Mouse (Mus musculus): Measurements from ENCODE around the gene Gucy1b2. TPM values are rescaled to one million over a fixed set of nuclear protein-coding genes. Genes with fewer than 3 reads are reported as not detected.

Gucy1b2 gene
- total RNA-seq, 2 experiments from 2014 or later: 0.37 TPM; not detected in 1

DNA sequence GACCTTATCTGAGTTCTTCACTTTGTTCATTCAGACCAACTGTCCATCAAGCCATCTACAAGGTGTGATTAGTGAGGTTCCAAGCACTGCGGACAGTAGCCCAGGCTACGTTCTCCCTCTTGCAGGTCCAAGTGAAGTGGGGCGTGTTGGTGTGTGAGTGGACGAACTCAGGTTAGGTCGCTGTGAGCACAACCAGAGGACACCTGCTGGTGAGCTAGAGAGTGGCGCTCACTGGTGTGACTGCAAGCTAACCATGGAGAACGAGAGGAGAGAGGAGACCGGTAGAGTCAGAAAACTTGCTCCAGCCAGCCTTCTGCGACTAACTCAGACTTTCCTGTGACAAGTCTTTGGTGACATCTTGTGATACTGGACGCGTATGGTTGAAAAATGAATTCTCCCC lies 3.5 kb upstream of the Gucy1b2 start:
- no peak overlapping the region for H3K4me3 ChIP-seq
- DNase-seq (ENCODE audit: low spot score in 2 of 2): no peak
- TF ChIP-seq CTCF (conservative IDR thresholded peaks at IDR 0.05): peak; percentile 48

DNA sequence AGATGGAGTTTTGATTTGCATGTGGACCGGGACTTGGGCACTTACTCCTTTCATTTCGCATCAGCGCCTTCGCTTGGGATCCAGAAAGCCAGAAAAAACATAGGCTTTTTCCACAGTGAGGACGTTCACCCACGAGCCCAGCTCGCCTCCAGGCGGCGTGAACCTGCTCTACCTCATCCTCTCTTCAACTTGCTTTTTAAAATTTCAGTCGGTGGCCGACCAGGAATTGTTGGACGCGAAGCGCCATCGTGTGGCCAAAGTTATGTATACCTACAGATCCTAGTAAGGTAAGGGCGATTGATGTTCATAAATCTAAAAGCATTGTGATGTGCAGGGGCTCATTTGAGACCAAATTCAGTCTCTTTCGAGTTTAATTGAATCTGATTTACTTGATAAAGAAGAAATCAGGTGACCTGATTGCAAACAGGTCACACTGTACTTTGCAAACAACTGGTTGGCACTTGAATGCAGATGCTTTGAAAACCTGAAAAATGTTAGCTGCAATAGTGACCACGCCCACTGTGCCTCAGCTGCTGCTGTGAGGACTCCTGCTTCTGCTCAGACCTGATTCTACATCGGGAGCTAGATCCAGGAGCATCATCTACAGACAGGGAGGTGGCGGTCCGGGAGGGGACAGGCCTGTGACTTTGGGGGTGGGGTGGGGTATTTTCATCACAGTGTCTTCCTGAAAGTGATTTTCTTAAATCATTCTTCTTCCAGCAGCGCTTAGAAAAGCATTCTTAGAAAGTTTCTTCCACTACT lies 1.5 kb upstream of the Gucy1b2 start:
- Histone ChIP-seq H3K4me3 (peak overlapping the region; percentile 41), H3K27ac (peak overlapping the region; percentile 33; the same call in 1 of the 2 replicates)
- peak; percentile 87 to 92 for DNase-seq (ENCODE audit: low spot score in 2 of 2)
- TF ChIP-seq CTCF (conservative IDR thresholded peaks at IDR 0.05): peak; percentile 93

More for the DNA sequence above, 3.5 kb upstream of the Gucy1b2 start:
- H3K27ac ChIP-seq: no peak overlapping the region

GRCm38 (mm10) chr14:62455570-62455879 lies 564 bp downstream of the Gucy1b2 start:
- DNase-seq (ENCODE audit: low spot score in 2 of 2): no peak
- peak overlapping the region; percentile 2; the same call in 1 of the 2 replicates for H3K27ac ChIP-seq
- TF ChIP-seq CTCF (conservative IDR thresholded peaks at IDR 0.05): no peak
- no peak overlapping the region for H3K4me3 ChIP-seq

DNA sequence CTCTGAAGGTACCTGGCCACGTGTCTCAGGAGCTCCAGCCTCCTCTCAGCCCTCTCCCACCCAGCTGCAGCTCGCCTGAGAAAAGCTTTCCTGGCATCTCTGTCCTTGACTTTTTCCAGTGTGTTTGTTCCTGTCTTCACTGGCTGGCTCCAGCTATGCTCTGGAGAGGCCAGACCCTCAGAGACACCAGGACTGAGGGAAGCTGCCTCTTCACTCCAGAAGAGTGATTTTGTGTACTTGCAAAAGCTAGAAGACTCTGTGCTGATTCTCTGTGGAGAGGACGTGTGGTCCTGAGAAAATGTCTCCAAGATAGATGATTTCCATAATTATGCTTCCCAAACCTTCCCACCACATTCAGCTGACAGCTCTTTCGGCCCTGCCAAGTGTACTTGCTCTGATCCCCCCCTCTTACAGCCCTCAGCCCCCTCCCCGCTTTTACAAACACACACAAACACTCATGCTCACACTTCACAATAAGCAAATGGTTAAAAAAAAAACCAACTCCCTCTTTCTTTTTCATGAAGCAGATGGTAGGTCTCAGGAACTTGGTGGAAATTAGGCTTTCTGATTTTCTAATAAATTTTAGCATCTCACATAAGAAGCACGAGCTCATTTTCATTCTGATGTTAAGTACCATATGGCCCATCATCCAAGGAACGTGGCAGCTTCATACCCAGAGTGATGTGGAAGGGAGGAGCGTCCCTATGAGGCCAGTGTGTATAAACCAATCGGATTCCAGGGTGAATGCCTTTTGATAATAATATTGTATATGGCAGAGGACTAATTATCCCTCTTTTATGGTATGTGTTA lies 1.1 kb downstream of the Gucy1b2 start:
- TF ChIP-seq CTCF (conservative IDR thresholded peaks at IDR 0.05): peak; percentile 32
- Histone ChIP-seq H3K4me3 (no peak overlapping the region), H3K27ac (peak overlapping the region; percentile 2; the same call in 1 of the 2 replicates)
- DNase-seq (ENCODE audit: low spot score in 2 of 2): no peak

- Histone ChIP-seq H3K27ac (no peak overlapping the region), H3K4me3 (no peak overlapping the region)
- no peak for DNase-seq (ENCODE audit: low spot score in 2 of 2)
- TF ChIP-seq CTCF (conservative IDR thresholded peaks at IDR 0.05): no peak
These were observed 2.0 kb downstream of the Gucy1b2 start for GRCm38 (mm10) chr14:62454136-62454535.

DNA sequence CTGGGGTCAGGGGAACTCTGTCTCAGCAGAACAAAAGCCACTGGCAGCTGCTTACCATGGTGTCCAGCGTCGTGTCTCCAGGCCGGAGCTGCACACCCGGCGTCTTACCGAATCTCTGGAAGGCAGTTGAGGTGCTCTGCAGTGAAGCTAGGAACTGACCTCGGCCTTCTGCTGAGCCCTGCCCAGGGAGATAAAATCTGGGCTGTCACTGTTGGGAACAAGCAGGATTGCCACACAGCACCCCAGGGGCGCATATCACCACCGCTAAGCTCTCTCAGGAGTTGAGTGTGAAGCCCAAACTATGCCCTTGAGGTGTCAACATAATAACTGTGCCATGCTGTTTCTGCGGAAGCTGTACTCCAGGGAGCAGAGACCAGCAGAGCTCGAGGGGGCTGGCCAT lies 2.8 kb downstream of the Gucy1b2 start:
- DNase-seq (ENCODE audit: low spot score in 2 of 2): no peak
- H3K27ac ChIP-seq: no peak overlapping the region
- H3K4me3 ChIP-seq: no peak overlapping the region
- no peak for TF ChIP-seq CTCF (conservative IDR thresholded peaks at IDR 0.05)

DNA sequence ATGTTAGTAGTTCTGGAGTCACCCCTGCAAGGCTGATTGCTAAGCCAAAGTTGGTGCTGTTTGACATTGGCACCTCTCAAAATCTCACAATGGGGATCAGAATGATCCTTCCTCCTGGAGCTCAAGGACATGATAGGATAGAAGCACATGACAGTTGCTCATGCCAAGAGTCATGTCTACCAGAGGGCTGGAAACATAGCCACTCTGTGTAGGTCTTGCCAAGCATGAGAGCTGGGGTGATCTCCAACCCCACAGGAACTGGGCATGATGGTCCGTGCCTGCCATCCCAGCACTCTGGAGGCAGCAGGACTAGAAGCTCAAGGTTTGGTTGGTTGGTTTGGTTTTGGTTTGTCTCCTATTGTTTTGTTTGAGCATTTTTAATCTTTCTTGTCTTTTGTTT lies 5.4 kb downstream of the Gucy1b2 start:
- DNase-seq (ENCODE audit: low spot score in 2 of 2): no peak
- no peak for TF ChIP-seq CTCF (conservative IDR thresholded peaks at IDR 0.05)
- Histone ChIP-seq H3K4me3 (no peak overlapping the region), H3K27ac (no peak overlapping the region)

- DNase-seq (ENCODE audit: low spot score in 2 of 2): no peak
- TF ChIP-seq CTCF (conservative IDR thresholded peaks at IDR 0.05): no peak
- Histone ChIP-seq H3K4me3 (no peak overlapping the region), H3K27ac (no peak overlapping the region)
These were observed 8.9 kb downstream of the Gucy1b2 start for GRCm38 (mm10) chr14:62447214-62447548.

DNA sequence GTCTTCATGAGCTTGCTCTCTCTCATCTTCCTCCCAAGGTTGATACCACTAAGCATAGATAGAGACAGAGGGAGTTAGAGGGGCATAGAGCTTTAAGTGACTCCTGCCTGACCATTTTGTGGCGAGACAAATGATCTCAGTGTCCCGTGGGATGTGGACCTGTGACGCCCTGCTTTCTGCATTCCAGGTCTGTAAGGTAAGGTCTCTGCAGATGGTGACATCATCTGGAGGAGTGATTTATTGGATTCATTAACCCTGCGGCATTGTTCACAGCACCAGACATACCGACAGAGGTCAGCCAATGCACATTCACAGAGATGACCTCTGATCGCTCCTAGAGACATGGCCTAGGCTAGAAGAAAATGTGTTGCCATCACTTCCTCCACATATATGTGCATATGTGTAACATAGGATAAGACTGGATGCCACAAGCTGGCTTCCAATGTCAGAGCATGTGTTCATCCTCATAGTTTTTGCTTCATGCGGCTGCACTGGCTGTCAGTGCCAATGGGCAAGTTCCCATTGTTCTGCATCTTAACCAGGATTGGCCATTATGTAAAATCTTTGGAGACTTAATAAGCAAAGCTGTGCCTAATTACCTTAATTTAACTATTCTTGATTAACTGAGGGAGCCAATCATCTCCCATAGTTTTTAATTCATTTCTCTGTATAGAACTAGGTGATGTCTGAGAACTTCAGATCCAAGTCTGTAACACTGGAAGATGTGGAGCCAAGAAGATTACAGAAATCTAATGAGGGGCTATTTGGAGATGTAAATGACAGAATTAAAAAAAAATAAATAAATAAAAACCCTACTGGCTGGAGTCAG lies 9.5 kb downstream of the Gucy1b2 start:
- H3K4me3 ChIP-seq: no peak overlapping the region
- TF ChIP-seq CTCF (conservative IDR thresholded peaks at IDR 0.05): no peak
- DNase-seq (ENCODE audit: low spot score in 2 of 2): no peak
- H3K27ac ChIP-seq: no peak overlapping the region

DNA sequence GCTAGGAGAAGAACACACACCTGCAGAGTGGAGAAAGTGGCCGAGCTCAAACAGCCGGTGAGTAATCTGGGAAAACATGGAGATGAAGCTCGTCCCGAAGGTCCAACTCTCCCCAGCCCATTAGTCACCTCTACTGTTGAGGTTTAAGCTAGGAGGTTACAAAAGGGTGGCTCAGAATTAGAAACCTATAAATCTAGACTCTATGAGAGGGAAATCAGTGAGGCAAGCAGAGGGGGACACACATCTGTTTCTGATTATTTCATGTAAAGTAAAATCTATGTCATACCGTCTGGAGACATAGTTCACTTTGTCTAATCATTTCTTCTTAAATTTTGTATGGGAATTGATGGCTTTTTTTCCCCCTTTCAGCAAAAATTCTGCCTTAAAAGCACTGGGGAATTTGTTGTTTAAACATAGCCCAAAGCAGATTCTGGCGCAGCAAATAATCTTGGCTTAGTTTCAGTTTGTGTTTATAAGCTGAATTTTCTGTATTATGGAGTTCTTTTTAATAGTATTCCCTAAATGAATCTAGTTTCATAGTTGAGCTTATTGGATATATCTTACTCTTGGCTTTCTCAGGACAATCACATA lies 12.2 kb downstream of the Gucy1b2 start:
- Histone ChIP-seq H3K4me3 (no peak overlapping the region), H3K27ac (no peak overlapping the region)
- no peak for TF ChIP-seq CTCF (conservative IDR thresholded peaks at IDR 0.05)
- no peak for DNase-seq (ENCODE audit: low spot score in 2 of 2)

DNA sequence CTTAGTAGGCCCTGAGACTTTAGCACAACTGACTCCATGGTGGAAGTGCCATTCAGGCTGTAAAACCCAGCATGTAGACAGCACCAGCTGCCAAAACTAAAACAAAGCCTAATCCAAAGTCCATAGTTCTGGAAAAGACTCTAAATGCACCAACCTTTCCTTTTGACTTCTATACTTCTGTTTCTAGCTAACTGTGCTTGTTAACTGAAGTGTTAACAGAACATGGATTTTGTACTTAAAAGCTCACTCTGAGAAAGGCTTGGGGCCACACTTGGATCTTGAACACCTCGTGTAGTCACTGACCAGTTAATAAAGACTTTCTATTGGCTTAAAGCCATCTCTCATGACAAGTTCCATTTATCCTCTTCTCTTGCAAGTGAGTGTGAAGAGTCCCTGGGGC lies 13.1 kb downstream of the Gucy1b2 start:
- DNase-seq (ENCODE audit: low spot score in 2 of 2): no peak
- TF ChIP-seq CTCF (conservative IDR thresholded peaks at IDR 0.05): no peak
- H3K27ac ChIP-seq: no peak overlapping the region
- no peak overlapping the region for H3K4me3 ChIP-seq

- H3K4me3 ChIP-seq: no peak overlapping the region
- H3K27ac ChIP-seq: no peak overlapping the region
- DNase-seq (ENCODE audit: low spot score in 2 of 2): no peak
- no peak for TF ChIP-seq CTCF (conservative IDR thresholded peaks at IDR 0.05)
These were observed 16.1 kb downstream of the Gucy1b2 start for GRCm38 (mm10) chr14:62440036-62440435.

GRCm38 (mm10) chr14:62438236-62438635 lies 17.9 kb downstream of the Gucy1b2 start:
- Histone ChIP-seq H3K27ac (no peak overlapping the region), H3K4me3 (no peak overlapping the region)
- DNase-seq (ENCODE audit: low spot score in 2 of 2): no peak
- TF ChIP-seq CTCF (conservative IDR thresholded peaks at IDR 0.05): no peak

All from layer of hippocampus, adult 2 months (tissue).